Mouse (Mus musculus): ENCODE results near the gene Idh3g.

DNA sequence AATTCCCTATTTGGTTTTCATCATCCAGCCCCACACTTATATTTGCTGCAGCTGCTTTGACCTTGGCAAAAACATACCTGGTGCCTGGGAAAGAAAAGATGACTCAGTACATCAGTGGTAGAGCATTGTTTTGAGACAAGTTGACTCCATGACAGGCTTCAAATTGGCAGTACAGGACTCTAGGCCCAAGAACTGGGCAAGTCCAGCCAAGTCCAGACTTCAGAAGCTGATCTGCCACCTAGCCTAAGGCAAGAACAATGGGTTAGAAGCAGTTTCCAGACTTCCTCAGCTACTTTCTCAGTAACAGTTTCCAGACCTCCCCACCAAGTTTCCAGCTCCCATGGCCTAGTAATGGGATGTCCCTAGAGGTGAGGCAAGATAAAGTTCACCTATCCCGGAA, 49.0 kb upstream of the Idh3g start:
- TF ChIP-seq CTCF (IDR thresholded peaks at IDR 0.05; ENCODE audit: low read depth, low read length) = no peak
- TF ChIP-seq POLR2A (IDR thresholded peaks at IDR 0.05; ENCODE audit: extremely low read depth, insufficient read depth, low read length) = no peak
